Mouse (Mus musculus) cerebellum, adult 18-20 months (tissue): ENCODE results near the gene Wapl.

Experiments used
- DNase-seq, 2 experiments: peaks; one replicate each; pipeline ENCODE4 v3.0.0; 2021

Gene Wapl

DNA sequence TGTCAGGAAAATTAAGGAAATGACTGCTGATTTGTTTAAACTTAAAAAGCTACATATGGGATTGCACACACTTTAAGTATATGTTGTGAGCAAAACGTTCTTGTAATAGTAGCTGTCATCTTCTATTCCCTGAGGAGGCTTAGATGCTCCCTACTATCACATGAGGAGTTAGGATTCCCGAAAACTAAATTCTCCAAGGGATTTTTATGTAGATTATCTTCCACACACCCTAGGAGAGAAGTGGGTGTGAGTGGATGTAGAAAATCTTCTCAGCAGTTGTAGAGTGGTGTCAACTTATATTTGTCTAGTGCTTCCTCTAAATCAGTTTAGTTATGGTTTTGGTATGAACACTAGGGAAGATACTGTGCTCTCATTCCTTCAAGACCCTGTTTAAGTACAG lies 36.5 kb downstream of the Wapl start:
- DNase-seq: no peak

DNA sequence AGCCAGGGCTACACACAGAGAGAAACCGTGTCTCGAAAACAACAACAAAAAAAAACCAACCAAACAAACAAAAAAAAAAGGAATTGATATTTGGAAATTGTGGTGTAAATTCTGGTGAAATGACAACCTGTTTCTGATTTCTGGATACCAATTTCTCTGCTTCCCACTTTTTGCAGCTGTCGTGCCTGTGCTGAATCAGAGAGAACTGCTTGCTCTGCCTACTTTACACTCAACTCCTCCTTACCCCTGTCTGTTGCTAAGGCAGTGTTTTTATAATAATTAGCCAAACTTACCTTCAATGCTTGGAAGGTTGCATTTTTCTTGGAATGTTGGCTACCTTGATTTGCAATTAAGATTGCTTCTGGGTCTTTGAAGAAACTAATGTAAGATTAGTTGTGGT lies 38.3 kb downstream of the Wapl start:
- DNase-seq: no peak

- no peak for DNase-seq
Measured at GRCm38 (mm10) chr14:34712857-34713256, 39.1 kb downstream of the Wapl start.

GRCm38 (mm10) chr14:34718150-34718549 lies 44.4 kb downstream of the Wapl start:
- no peak for DNase-seq

- no peak for DNase-seq
Measured at GRCm38 (mm10) chr14:34727709-34728108, 54.0 kb downstream of the Wapl start.

GRCm38 (mm10) chr14:34735405-34735804 lies 61.7 kb downstream of the Wapl start:
- no peak for DNase-seq

GRCm38 (mm10) chr14:34745401-34745800 lies 71.7 kb downstream of the Wapl start:
- DNase-seq: no peak

GRCm38 (mm10) chr14:34755731-34756130 lies 82.0 kb downstream of the Wapl start:
- no peak for DNase-seq

DNA sequence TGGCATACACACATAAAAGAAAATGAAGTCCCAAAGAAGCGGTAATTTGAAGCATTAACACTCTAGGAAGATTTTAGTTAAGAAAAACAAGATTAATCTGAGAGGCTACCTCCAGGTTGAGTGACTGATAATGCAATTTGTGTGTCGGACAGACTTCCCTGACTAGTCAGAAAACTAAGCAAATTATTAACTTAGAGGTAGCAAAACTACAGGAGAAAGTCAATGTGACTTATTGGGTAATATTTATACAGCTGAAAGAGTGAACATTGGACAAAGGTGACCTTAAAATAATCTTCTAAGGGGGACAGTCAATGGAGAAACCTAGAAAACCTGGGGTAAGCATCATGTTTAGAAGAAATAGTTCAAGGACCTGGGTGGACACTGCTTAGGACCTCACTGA lies 86.2 kb downstream of the Wapl start:
- no peak for DNase-seq

DNA sequence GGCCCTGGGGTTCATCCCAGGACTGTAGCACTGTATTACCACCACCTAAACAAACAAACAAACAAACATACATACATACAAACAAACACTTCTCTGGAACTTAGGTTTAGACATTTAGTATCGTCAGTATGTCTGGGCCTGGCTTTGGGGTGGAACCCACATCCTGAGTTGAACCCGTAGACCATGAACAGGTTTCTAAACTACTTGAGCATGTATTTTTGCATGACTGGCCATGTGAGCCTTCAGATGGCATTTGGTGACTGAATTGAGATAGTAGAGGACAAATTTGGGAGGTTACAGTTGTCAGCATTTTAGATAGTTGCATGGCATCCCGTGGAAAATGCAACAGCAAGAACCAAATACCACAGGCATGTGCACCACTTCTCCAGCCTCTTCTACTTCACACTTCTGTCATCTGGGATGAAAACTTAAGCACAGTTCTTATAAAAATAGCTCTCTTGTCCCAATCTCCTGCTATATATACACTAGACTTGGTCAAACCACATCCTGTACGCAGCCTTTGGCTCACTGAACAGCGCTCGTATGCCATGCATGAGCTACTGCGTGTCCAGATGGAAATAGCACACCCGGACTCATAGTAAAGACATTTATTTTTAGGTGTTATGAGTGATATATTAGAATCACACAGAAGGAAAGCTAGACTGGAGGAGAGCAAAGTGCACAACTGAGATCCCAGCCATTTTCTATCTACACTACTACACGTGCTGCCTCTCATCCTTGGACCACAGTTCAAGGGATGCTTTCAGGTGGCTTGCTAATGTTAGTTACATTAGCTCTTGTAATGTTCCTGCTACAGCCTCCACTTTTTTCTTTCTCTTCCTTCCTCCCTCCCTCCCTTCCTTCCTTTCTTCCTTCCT lies 87.6 kb downstream of the Wapl start:
- no peak for DNase-seq

DNA sequence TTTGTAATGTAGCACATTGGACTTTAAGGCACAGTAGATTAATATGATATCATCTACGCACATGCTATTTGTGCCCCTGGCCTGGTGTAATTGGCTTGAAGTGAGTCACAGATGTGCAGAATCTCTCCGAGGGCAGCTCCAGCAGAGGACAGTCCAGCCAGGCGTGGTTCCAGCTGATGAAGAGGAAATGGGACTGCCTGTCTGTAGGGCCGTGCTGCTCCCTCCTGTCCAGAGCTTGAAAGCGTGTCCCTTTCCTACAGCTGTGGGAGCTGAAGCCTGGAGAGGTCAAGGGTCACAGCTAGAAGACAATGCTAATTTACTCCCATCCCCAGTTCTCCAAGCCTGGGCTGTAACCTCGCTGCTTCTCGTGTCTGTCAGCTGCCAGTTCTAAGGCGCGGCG lies 89.0 kb downstream of the Wapl start:
- DNase-seq: no peak

GRCm38 (mm10) chr14:34763771-34764539 lies 90.2 kb downstream of the Wapl start:
- DNase-seq: no peak

DNA sequence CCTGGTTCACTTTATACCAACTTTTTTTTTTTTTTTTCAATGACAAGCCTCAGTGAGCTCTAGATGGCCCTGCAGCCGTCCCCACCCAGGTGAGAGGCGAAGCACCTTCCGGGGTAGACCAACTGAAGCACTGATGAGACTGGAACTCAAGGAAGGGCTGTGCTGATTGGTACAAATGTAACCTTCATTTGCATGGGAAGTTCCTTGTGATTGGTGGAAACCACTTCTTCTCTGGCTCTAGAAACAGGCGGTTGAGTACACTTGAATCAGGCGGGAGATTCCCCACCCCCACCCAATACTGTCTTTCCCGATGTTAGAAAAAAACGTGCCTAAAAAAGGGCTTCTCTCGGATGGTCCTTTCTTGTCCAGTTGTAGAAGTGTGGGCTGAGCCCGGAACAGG lies 91.2 kb downstream of the Wapl start:
- DNase-seq: no peak

GRCm38 (mm10) chr14:34765380-34765779 lies 91.7 kb downstream of the Wapl start:
- DNase-seq: no peak

GRCm38 (mm10) chr14:34766181-34766580 lies 92.5 kb downstream of the Wapl start:
- no peak for DNase-seq

- DNase-seq: peak; percentile 36 to 40
Measured at GRCm38 (mm10) chr14:34768373-34768772, 94.6 kb downstream of the Wapl start.

GRCm38 (mm10) chr14:34769021-34769566 lies 95.4 kb downstream of the Wapl start:
- peak; percentile 56 to 69 for DNase-seq

DNA sequence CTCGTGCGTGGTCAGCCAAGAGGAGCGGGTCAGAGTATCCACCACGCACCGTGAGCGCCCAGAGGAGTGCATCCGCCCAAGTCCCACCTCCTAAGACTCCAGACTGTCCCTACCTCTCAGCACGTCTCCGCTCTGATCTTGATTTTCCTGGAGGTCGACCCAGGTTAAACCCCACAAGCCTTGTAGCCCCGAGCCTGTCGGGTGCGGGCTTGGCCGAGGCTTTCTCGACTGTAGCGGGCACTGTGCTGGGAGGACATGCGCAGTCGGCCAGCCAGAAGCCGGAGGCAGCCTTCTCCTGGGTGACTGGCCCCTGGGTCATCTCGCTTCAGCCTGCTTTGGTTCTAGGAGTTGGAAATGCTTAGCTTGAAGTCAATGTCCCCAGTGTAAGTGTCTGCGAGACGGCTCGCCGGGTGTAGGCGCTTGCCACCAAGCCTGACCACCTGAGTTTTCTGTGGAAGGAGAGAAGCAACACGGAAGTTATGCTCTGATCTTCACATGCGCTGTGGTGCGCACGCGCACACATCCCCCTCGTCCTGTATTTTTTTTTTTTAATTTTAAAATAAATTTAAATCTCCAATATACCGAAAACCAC lies 95.9 kb downstream of the Wapl start:
- peak in 1 of 2 experiments; percentile 13 for DNase-seq

- no peak for DNase-seq
Measured at GRCm38 (mm10) chr14:34770467-34770866, 96.7 kb downstream of the Wapl start.

DNA sequence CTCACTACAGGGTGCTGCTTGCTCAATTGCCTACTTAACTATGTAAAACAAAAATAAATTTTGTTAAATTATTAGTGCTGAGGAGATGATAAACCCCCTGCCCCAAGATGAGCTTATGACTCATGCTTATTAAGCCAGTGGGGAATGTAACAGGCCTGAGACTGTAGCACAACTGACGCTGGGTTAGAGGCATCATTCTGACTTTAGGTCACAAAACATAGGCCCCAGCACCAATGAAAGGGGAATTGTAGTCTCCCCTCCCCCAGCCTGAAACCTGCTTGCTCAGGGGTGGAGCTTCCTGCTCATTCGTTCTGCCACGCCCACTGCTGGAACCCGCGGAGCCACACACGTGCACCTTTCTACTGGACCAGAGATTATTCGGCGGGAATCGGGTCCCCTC lies 97.9 kb downstream of the Wapl start:
- DNase-seq: no peak

DNA sequence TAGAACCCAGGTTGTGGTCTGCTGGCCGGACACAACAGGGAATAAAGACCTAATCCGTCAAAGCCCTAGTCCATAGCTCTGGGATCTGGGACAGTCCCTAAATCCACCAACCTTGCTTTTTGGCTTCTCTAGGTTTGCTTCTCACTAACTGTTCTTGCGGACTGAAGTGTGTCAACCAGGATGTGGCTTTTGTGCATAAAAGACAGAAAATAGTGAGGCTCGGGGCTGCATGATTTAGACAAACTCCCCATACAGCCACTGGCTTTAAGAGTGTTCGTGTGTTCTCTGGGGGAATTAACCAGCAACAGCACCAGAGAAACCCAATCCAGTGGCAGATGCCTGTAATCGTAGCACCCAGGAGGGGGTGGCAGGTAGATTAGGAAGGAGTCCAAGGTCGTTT lies 98.4 kb downstream of the Wapl start:
- no peak for DNase-seq

DNA sequence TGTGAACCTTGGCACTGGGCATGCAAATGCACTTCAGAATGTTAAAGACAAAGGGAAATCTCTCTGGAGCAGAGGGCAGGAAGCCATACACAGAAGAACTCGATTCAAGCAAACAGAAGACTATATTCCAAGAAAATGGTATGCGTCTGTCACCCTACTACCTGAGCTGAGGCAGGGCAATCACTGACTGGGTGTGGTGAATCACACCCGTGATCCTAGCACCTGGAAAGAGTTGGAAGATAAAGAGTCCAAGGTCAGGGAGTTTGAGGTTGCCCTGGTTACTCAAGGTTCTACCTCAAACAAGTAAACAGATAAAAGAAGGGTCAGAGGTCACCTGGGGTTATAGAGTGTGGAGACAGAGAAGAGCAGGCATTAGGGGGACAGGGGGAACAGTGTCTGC lies 100.0 kb downstream of the Wapl start:
- DNase-seq: no peak

DNA sequence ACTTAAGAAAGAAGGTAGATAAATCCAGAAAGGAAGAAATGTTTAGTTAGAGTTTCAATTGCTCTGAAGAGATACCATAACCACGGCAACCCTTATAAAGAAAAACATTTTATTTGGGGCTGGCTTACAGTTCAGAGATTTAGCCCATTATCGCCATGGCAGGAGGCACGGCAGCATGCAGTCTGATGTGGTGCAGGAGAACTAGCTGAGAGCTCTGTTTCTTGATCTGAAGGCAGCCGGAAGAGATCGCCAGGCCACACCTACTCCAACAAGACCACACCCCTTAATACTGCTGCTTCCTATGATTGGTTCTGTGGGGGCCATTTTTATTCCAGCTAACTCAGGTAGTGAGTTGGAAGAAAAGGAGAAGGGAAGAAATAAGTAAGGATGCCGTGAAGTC lies 100.5 kb downstream of the Wapl start:
- no peak for DNase-seq
